Mouse (Mus musculus): ENCODE measurements around the gene Zfp367. TPM values are rescaled to one million over a fixed set of nuclear protein-coding genes. Genes with fewer than 3 reads are reported as not detected.

Zfp367 gene
- polyA plus RNA-seq, 1 experiment from 2014 or later, result 11.3 TPM

DNA sequence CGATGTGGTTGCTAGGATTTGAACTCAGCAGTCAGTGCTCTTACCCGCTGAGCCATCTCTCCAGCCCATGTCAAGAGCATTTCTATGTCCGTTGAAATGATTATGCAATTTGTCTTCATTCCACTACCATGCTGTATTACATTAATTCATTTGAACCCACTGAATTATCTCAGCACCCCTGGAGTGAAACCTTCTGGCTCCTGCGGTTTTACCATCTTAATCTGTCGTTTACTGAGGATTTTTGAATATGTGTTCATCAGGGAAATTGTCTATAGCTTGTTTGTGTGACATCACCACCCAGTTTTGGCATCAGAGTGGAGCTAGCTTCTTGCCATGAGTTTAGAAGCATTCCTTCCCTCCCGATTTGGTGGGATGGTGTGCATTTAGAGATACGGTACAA, 62.0 kb downstream of the Zfp367 start:
- H3K36me3 ChIP-seq (ENCODE audit: inconsistent target), result no peaks in the 10 kb centered on the region
- WGBS (ENCODE audit: missing documents), result 86% methylated on average over 7 of the region's 7 CpGs
- H3K27ac ChIP-seq, result no peak overlapping the region
- no peak overlapping the region for H3K4me3 ChIP-seq (ENCODE audit: inconsistent target)
- no peaks in the 10 kb centered on the region for H3K79me2 ChIP-seq (ENCODE audit: inconsistent target)

DNA sequence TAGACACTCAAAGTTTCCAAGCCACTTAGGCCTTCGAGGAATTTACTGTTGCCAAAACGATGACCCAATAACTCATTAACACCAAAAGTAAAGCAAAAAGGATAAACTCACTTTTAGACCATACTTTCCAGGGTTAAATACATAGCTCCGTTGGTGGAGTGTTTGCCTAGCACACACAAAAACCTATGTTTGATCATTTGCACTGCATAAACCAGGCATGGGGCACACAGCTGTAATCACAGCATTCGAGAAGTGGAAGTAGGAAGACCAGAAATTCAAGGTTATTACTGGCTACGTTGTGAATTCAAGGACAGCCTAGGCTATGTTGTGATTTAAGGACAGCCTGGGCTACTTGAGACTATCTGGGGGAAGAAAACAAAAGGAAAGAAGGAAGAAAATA, 62.7 kb downstream of the Zfp367 start:
- no peak overlapping the region for H3K27ac ChIP-seq
- WGBS (ENCODE audit: missing documents), result 88% methylated on average over 5 of the region's 5 CpGs
- no peak overlapping the region for H3K4me3 ChIP-seq (ENCODE audit: inconsistent target)
- no peaks in the 10 kb centered on the region for H3K79me2 ChIP-seq (ENCODE audit: inconsistent target)
- H3K36me3 ChIP-seq (ENCODE audit: inconsistent target), result no peaks in the 10 kb centered on the region

DNA sequence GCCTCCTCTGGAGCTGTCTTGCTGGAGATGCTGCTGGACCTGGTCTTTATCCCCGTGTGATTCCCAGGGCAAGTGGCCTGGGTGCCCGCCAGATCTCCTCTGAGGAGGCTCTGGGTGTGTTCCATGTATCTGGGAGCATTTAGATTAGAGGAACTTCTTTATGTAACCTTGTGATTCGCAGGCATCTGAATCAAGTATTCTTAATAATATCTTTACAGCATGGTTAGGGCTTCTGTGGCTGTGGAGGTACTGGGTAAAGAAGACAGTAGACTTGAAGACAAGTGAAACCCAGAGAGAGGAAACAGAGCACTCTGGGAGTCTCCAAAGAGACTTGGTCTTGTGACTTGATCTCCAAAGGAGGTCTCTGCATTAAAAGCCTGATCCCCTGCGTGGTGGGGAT, 63.9 kb downstream of the Zfp367 start, which contains the start of gene Hsd17b3:
Gene Hsd17b3, minus strand, starts transcription at position 101 of the 400 bp plus-strand sequence.
- 82% methylated on average over 4 of the region's 4 CpGs for WGBS (ENCODE audit: missing documents)
- Histone ChIP-seq H3K79me2 (ENCODE audit: inconsistent target) (no peaks in the 10 kb centered on the region), H3K4me3 (ENCODE audit: inconsistent target) (no peak within 1 kb of the TSS), H3K27ac (no peak within 1 kb of the TSS), H3K36me3 (ENCODE audit: inconsistent target) (no peaks in the 10 kb centered on the region)

DNA sequence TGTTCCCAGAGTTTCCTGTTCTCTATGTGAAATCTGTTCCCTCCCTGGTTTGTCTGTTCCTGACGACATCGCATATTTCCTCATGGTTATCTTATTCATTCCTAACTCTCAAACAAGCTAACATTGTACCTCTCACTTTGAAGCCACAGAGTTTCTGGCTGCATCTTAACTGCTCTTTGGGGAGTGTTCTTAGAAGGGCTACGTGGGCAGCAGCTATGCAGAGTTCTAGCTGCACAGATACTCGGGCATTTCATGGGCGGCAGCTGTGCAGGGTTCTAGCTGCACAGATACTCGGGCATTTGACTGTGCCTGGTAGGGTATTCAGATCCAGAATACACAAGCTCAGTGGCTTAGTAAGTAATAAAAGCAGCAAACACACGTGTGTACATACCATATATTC, 64.9 kb downstream of the Zfp367 start:
- no peak overlapping the region for H3K27ac ChIP-seq
- no peaks in the 10 kb centered on the region for H3K79me2 ChIP-seq (ENCODE audit: inconsistent target)
- H3K4me3 ChIP-seq (ENCODE audit: inconsistent target), result no peak overlapping the region
- WGBS (ENCODE audit: missing documents), result 79% methylated on average over 7 of the region's 7 CpGs
- H3K36me3 ChIP-seq (ENCODE audit: inconsistent target), result no peaks in the 10 kb centered on the region

DNA sequence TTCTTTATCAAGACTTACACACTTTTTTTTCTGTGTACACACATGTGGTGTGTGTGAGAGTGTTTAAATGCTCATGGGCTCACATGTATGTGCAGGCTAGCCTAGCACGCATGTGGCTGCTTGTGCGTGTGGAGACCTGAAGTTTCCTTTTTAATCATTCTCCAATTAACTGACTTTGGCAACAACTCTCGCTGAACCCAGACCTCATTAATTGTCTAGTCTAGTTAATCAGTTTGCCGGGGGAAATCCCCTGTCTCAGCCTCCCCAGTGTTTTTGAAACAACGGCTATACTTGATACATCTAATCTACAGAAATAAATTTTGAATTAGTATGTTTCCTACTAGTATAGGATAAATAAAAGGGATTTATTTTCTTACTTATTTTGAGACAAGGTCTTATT, 67.0 kb downstream of the Zfp367 start:
- no peak overlapping the region for H3K27ac ChIP-seq
- no peaks in the 10 kb centered on the region for H3K79me2 ChIP-seq (ENCODE audit: inconsistent target)
- H3K36me3 ChIP-seq (ENCODE audit: inconsistent target), result no peaks in the 10 kb centered on the region
- H3K4me3 ChIP-seq (ENCODE audit: inconsistent target), result no peak overlapping the region
- WGBS (ENCODE audit: missing documents), result 100% methylated on average over 5 of the region's 5 CpGs

DNA sequence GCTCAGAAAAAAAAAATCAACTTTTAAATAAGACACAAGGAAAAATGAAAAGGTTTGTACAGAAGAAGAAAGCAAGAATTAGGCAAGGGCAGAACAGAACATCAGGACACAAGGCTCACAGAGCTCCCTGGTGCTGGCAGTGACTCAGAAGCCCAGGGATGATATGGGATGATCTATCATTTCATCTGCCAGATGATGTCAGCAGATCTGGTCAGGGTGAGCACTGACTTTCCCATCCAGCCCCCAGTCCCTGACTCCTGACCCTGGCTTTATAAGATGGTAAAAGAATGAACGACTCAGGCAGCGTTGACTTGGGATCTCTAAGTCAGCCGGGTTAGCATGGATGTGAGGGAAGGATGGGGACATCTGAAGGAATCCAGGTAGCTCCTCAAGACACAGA, 69.7 kb downstream of the Zfp367 start:
- H3K79me2 ChIP-seq (ENCODE audit: inconsistent target), result no peaks in the 10 kb centered on the region
- H3K4me3 ChIP-seq (ENCODE audit: inconsistent target), result no peak overlapping the region
- no peak overlapping the region for H3K27ac ChIP-seq
- H3K36me3 ChIP-seq (ENCODE audit: inconsistent target), result no peaks in the 10 kb centered on the region
- WGBS (ENCODE audit: missing documents), result 98% methylated on average over 3 of the region's 3 CpGs

Other genes starting within 250 kb of the Zfp367 start
- gene Hsd17b3, start 64.0 kb downstream of the Zfp367 start, polyA plus RNA-seq (2018), result not detected in 3 replicates
- gene Slc35d2, start 23.8 kb downstream of the Zfp367 start, polyA plus RNA-seq (2018), result 9.8 to 12.2 TPM (median 10.3 TPM) in 3 replicates
- 11.3 to 21.1 TPM (median 14.9 TPM) in 3 replicates for gene Habp4, start 8.6 kb upstream of the Zfp367 start, polyA plus RNA-seq (2018)
- 5.6 to 8.3 TPM (median 7.6 TPM) in 3 replicates for gene Cdc14b, start 122.1 kb upstream of the Zfp367 start, polyA plus RNA-seq (2018)
- gene Aaed1, start 159.5 kb upstream of the Zfp367 start, polyA plus RNA-seq (2018), result 14.5 to 40.9 TPM (median 29.7 TPM) in 3 replicates
- gene Ctsl, start 217.7 kb upstream of the Zfp367 start, polyA plus RNA-seq (2018), result 822 to 3,190 TPM (median 998 TPM) in 3 replicates